Mouse (Mus musculus): ENCODE measurements around the gene Tmpo. TPM values are rescaled to one million over a fixed set of nuclear protein-coding genes. Genes with fewer than 3 reads are reported as not detected.

Gene Tmpo
- polyA plus RNA-seq, 1 experiment, result 17.4 TPM

GRCm38 (mm10) chr10:91161006-91161405 is 20.1 kb downstream of the Tmpo start:
- Histone ChIP-seq H3K27me3 (ENCODE audit: control insufficient read depth, insufficient read depth, low read length) (no peaks in the 10 kb centered on the region), H3K36me3 (ENCODE audit: control insufficient read depth, insufficient read depth, low read length) (no peaks in the 10 kb centered on the region), H3K4me3 (ENCODE audit: control insufficient read depth, low read depth, low read length) (no peak overlapping the region), H3K4me1 (ENCODE audit: control insufficient read depth, insufficient read depth, low read length) (no peaks in the 10 kb centered on the region), H3K27ac (ENCODE audit: control insufficient read depth, insufficient read depth, low read depth, low read length) (no peak overlapping the region)
- TF ChIP-seq CTCF (IDR thresholded peaks at IDR 0.05; ENCODE audit: control insufficient read depth, insufficient read depth, insufficient replicate concordance, low read depth, low read length) (no peak), POLR2A (IDR thresholded peaks at IDR 0.05; ENCODE audit: control insufficient read depth, low read depth, low read length) (no peak)

- no peak overlapping the region for H3K27ac ChIP-seq (ENCODE audit: control insufficient read depth, insufficient read depth, low read depth, low read length)
Observed at GRCm38 (mm10) chr10:91158442-91158841, 22.7 kb downstream of the Tmpo start.

GRCm38 (mm10) chr10:91156338-91156737 is 24.8 kb downstream of the Tmpo start:
- H3K27ac ChIP-seq (ENCODE audit: control insufficient read depth, insufficient read depth, low read depth, low read length), result no peak overlapping the region; the same call in 1 of the 2 replicates
- no peaks in the 10 kb centered on the region for H3K27me3 ChIP-seq (ENCODE audit: control insufficient read depth, insufficient read depth, low read length)
- H3K4me1 ChIP-seq (ENCODE audit: control insufficient read depth, insufficient read depth, low read length), result no peaks in the 10 kb centered on the region
- peaks cover 2% of the 10 kb centered on the region; the same call in 1 of the 2 replicates for H3K36me3 ChIP-seq (ENCODE audit: control insufficient read depth, insufficient read depth, low read length)
- TF ChIP-seq CTCF (IDR thresholded peaks at IDR 0.05; ENCODE audit: control insufficient read depth, insufficient read depth, insufficient replicate concordance, low read depth, low read length) (no peak), POLR2A (IDR thresholded peaks at IDR 0.05; ENCODE audit: control insufficient read depth, low read depth, low read length) (no peak)
- no peak overlapping the region for H3K4me3 ChIP-seq (ENCODE audit: control insufficient read depth, low read depth, low read length)

More at GRCm38 (mm10) chr10:91158442-91158841, 22.7 kb downstream of the Tmpo start:
- Histone ChIP-seq H3K27me3 (ENCODE audit: control insufficient read depth, insufficient read depth, low read length) (no peaks in the 10 kb centered on the region), H3K36me3 (ENCODE audit: control insufficient read depth, insufficient read depth, low read length) (no peaks in the 10 kb centered on the region; the same call in 1 of the 2 replicates), H3K4me1 (ENCODE audit: control insufficient read depth, insufficient read depth, low read length) (no peaks in the 10 kb centered on the region), H3K4me3 (ENCODE audit: control insufficient read depth, low read depth, low read length) (no peak overlapping the region)
- TF ChIP-seq POLR2A (IDR thresholded peaks at IDR 0.05; ENCODE audit: control insufficient read depth, low read depth, low read length) (no peak), CTCF (IDR thresholded peaks at IDR 0.05; ENCODE audit: control insufficient read depth, insufficient read depth, insufficient replicate concordance, low read depth, low read length) (no peak)

GRCm38 (mm10) chr10:91153894-91154503 is 27.1 kb downstream of the Tmpo start:
- Histone ChIP-seq H3K4me1 (ENCODE audit: control insufficient read depth, insufficient read depth, low read length) (no peaks in the 10 kb centered on the region), H3K27ac (ENCODE audit: control insufficient read depth, insufficient read depth, low read depth, low read length) (no peak overlapping the region), H3K27me3 (ENCODE audit: control insufficient read depth, insufficient read depth, low read length) (no peaks in the 10 kb centered on the region), H3K4me3 (ENCODE audit: control insufficient read depth, low read depth, low read length) (no peak overlapping the region), H3K36me3 (ENCODE audit: control insufficient read depth, insufficient read depth, low read length) (peaks cover 4% of the 10 kb centered on the region)
- TF ChIP-seq CTCF (IDR thresholded peaks at IDR 0.05; ENCODE audit: control insufficient read depth, insufficient read depth, insufficient replicate concordance, low read depth, low read length), result no peak
- no peak for TF ChIP-seq POLR2A (IDR thresholded peaks at IDR 0.05; ENCODE audit: control insufficient read depth, low read depth, low read length)

GRCm38 (mm10) chr10:91145413-91145812 is 35.7 kb downstream of the Tmpo start:
- H3K27ac ChIP-seq (ENCODE audit: control insufficient read depth, insufficient read depth, low read depth, low read length), result no peak overlapping the region
- H3K4me3 ChIP-seq (ENCODE audit: control insufficient read depth, low read depth, low read length), result no peak overlapping the region
- no peaks in the 10 kb centered on the region for H3K27me3 ChIP-seq (ENCODE audit: control insufficient read depth, insufficient read depth, low read length)
- TF ChIP-seq CTCF (IDR thresholded peaks at IDR 0.05; ENCODE audit: control insufficient read depth, insufficient read depth, insufficient replicate concordance, low read depth, low read length) (no peak), POLR2A (IDR thresholded peaks at IDR 0.05; ENCODE audit: control insufficient read depth, low read depth, low read length) (no peak)
- H3K36me3 ChIP-seq (ENCODE audit: control insufficient read depth, insufficient read depth, low read length), result no peaks in the 10 kb centered on the region; the same call in 1 of the 2 replicates
- no peaks in the 10 kb centered on the region for H3K4me1 ChIP-seq (ENCODE audit: control insufficient read depth, insufficient read depth, low read length)

GRCm38 (mm10) chr10:91143313-91144230 is 37.5 kb downstream of the Tmpo start:
- Histone ChIP-seq H3K4me1 (ENCODE audit: control insufficient read depth, insufficient read depth, low read length) (no peaks in the 10 kb centered on the region), H3K4me3 (ENCODE audit: control insufficient read depth, low read depth, low read length) (no peak overlapping the region), H3K27me3 (ENCODE audit: control insufficient read depth, insufficient read depth, low read length) (no peaks in the 10 kb centered on the region), H3K27ac (ENCODE audit: control insufficient read depth, insufficient read depth, low read depth, low read length) (no peak overlapping the region), H3K36me3 (ENCODE audit: control insufficient read depth, insufficient read depth, low read length) (no peaks in the 10 kb centered on the region)
- TF ChIP-seq CTCF (IDR thresholded peaks at IDR 0.05; ENCODE audit: control insufficient read depth, insufficient read depth, insufficient replicate concordance, low read depth, low read length) (no peak), POLR2A (IDR thresholded peaks at IDR 0.05; ENCODE audit: control insufficient read depth, low read depth, low read length) (no peak)

GRCm38 (mm10) chr10:91142654-91143191 is 38.4 kb downstream of the Tmpo start:
- Histone ChIP-seq H3K36me3 (ENCODE audit: control insufficient read depth, insufficient read depth, low read length) (no peaks in the 10 kb centered on the region), H3K4me1 (ENCODE audit: control insufficient read depth, insufficient read depth, low read length) (no peaks in the 10 kb centered on the region), H3K27me3 (ENCODE audit: control insufficient read depth, insufficient read depth, low read length) (no peaks in the 10 kb centered on the region), H3K27ac (ENCODE audit: control insufficient read depth, insufficient read depth, low read depth, low read length) (no peak overlapping the region), H3K4me3 (ENCODE audit: control insufficient read depth, low read depth, low read length) (no peak overlapping the region)
- no peak for TF ChIP-seq POLR2A (IDR thresholded peaks at IDR 0.05; ENCODE audit: control insufficient read depth, low read depth, low read length)
- no peak for TF ChIP-seq CTCF (IDR thresholded peaks at IDR 0.05; ENCODE audit: control insufficient read depth, insufficient read depth, insufficient replicate concordance, low read depth, low read length)
